Mouse (Mus musculus) MEL-GATA-1-ER (cell line): Measurements from ENCODE around the gene Ormdl1.
A peak's percentile ranks its signal among the peaks of the same experiment; 100 is the strongest.
"Not testable (repeated sequence)": the region's sequence is repeated elsewhere in the genome, so short reads cannot be mapped to it uniquely, and the experiment has no call there.

Experiments
- DNase-seq: peaks from one replicate; pipeline ENCODE4 v3.0.0-alpha.2; 2012; ENCODE audit warnings: low read depth; ENCODE audit errors: extremely low read depth

Gene Ormdl1

GRCm38 (mm10) chr1:53296581-53297383, at the start of gene Ormdl1, which contains the start of the genes Pms1 and Gm28778:
Ormdl1 (plus strand) TSS chr1:53297095.
Pms1 (minus strand) TSS chr1:53297018.
Gm28778 (plus strand) TSS chr1:53297111.
- DNase-seq, result peak; percentile 93

GRCm38 (mm10) chr1:53264958-53265612, 31.8 kb upstream of the Ormdl1 start:
- peak; percentile 26 for DNase-seq

GRCm38 (mm10) chr1:53269901-53270300, 27.0 kb upstream of the Ormdl1 start:
- no peak for DNase-seq

GRCm38 (mm10) chr1:53272646-53273045, 24.2 kb upstream of the Ormdl1 start:
- no peak for DNase-seq

GRCm38 (mm10) chr1:53291197-53291596, 5.7 kb upstream of the Ormdl1 start:
- DNase-seq, result no peak

- no peak for DNase-seq
Observed at GRCm38 (mm10) chr1:53300506-53300905, 3.6 kb downstream of the Ormdl1 start.

GRCm38 (mm10) chr1:53312989-53313967, 16.4 kb downstream of the Ormdl1 start, which contains the start of gene Osgepl1:
Osgepl1 (plus strand) TSS chr1:53313624.
- peak; percentile 81 for DNase-seq

GRCm38 (mm10) chr1:53321662-53322344, 24.9 kb downstream of the Ormdl1 start:
- DNase-seq, result no peak

- no peak for DNase-seq
Observed at GRCm38 (mm10) chr1:53323254-53323653, 26.4 kb downstream of the Ormdl1 start.

- no peak for DNase-seq
Observed at GRCm38 (mm10) chr1:53324277-53324676, 27.4 kb downstream of the Ormdl1 start.

GRCm38 (mm10) chr1:53324827-53325494, 28.1 kb downstream of the Ormdl1 start:
- no peak for DNase-seq

GRCm38 (mm10) chr1:53333527-53333926, 36.6 kb downstream of the Ormdl1 start:
- DNase-seq, result not testable (repeated sequence)

- DNase-seq, result no peak
Observed at GRCm38 (mm10) chr1:53335465-53335864, 38.6 kb downstream of the Ormdl1 start.

GRCm38 (mm10) chr1:53337403-53337802, 40.5 kb downstream of the Ormdl1 start:
- not testable (repeated sequence) for DNase-seq

GRCm38 (mm10) chr1:53341071-53341470, 44.2 kb downstream of the Ormdl1 start:
- DNase-seq, result no peak

GRCm38 (mm10) chr1:53352327-53353261, 55.7 kb downstream of the Ormdl1 start, which contains the start of the genes Asdurf, Gm28551 and Asnsd1:
Asdurf (minus strand) TSS chr1:53352619.
Gm28551 (minus strand) TSS chr1:53352667.
Asnsd1 (minus strand) TSS chr1:53352752.
- peak; percentile 92 for DNase-seq

- no peak for DNase-seq
Observed at GRCm38 (mm10) chr1:53358988-53359387, 62.1 kb downstream of the Ormdl1 start.
